Mouse (Mus musculus) macrophage (primary cell): ENCODE measurements at regions not wholly inside any gene's neighbourhood (a gene's known extent, or its start where the extent isn't known, plus 50 kb on each side); places are given as distances from the start of the nearest gene placed in this dataset.

Source experiments
- H3K27ac ChIP-seq: fragments of 350-480 bp; formaldehyde crosslinking; 2 replicates; pipeline ENCODE4 v1.9.0; 2021
- H3K36me3 ChIP-seq: fragments of 350-480 bp; formaldehyde crosslinking; 2 replicates; pipeline ENCODE4 v1.9.0; 2021; ENCODE audit errors: inconsistent target
- H3K4me3 ChIP-seq: fragments of 350-480 bp; formaldehyde crosslinking; 2 replicates; pipeline ENCODE4 v1.9.0; 2021; ENCODE audit errors: inconsistent target
- H3K79me2 ChIP-seq: fragments of 350-480 bp; formaldehyde crosslinking; 2 replicates; pipeline ENCODE4 v1.9.0; 2021; ENCODE audit errors: inconsistent target
- WGBS: methylation state at CpG from one replicate; pipeline ENCODE4 v1.1.7; 2026; ENCODE audit warnings: inconsistent platforms; ENCODE audit not compliant: missing documents; 5-methylcytosine and 5-hydroxymethylcytosine counted together

GRCm38 (mm10) chr10:101117158-101117557 lies 526.9 kb downstream of the 1700017N19Rik start:
- Histone ChIP-seq H3K79me2 (no peaks in the 10 kb centered on the region), H3K4me3 (no peak overlapping the region), H3K36me3 (no peaks in the 10 kb centered on the region), H3K27ac (peak overlapping the region; percentile 10; the same call in 1 of the 2 replicates)

GRCm38 (mm10) chr10:101120209-101120608 lies 529.9 kb downstream of the 1700017N19Rik start:
- Histone ChIP-seq H3K27ac (0 out of 2 replicates have a peak overlapping the region, but pooled peaks have one; percentile 1), H3K79me2 (no peaks in the 10 kb centered on the region)

GRCm38 (mm10) chr10:101167085-101167484 lies 514.2 kb upstream of the Mgat4c start:
- Histone ChIP-seq H3K36me3 (no peaks in the 10 kb centered on the region), H3K79me2 (no peaks in the 10 kb centered on the region), H3K4me3 (no peak overlapping the region), H3K27ac (no peak overlapping the region)
- 92% methylated on average over 1 of the region's 1 CpGs for WGBS

More at GRCm38 (mm10) chr10:101120209-101120608, 529.9 kb downstream of the 1700017N19Rik start:
- no peaks in the 10 kb centered on the region for H3K36me3 ChIP-seq
- no peak overlapping the region for H3K4me3 ChIP-seq

- whole genome bisulfite sequencing: 95% methylated on average over 6 of the region's 6 CpGs
- no peak overlapping the region for H3K27ac ChIP-seq
- no peak overlapping the region for H3K4me3 ChIP-seq
- H3K36me3 ChIP-seq: no peaks in the 10 kb centered on the region
- H3K79me2 ChIP-seq: no peaks in the 10 kb centered on the region
Measured at GRCm38 (mm10) chr10:101171826-101172225, 509.5 kb upstream of the Mgat4c start.

GRCm38 (mm10) chr10:101189233-101189632 lies 492.1 kb upstream of the Mgat4c start:
- WGBS: 86% methylated on average over 1 of the region's 1 CpGs
- Histone ChIP-seq H3K4me3 (no peak overlapping the region), H3K36me3 (no peaks in the 10 kb centered on the region), H3K27ac (no peak overlapping the region), H3K79me2 (no peaks in the 10 kb centered on the region)
